Mouse (Mus musculus) hindbrain, embryonic 13.5 days (tissue): ENCODE data around the gene Odf3l2. TPM values are rescaled to one million over a fixed set of nuclear protein-coding genes. Genes with fewer than 3 reads are reported as not detected.

Experiments used
- ATAC-seq: fragments of 200-750 bp; cut with Nextera tagmentation; 2 replicates; pipeline ENCODE4 v1.8.0; 2017; ENCODE audit warnings: moderate TSS enrichment; ENCODE audit not compliant: low FRiP score
- H3K27ac ChIP-seq: fragments of 300-500 bp; sonication (generic); 2 replicates; pipeline ENCODE4 v1.5.1; 2015; ENCODE audit warnings: inconsistent platforms, mild to moderate bottlenecking, moderate library complexity
- H3K27me3 ChIP-seq: fragments of 300-500 bp; sonication (generic); 2 replicates; pipeline ENCODE4 v1.6.1; 2015; ENCODE audit warnings: mild to moderate bottlenecking, inconsistent platforms
- H3K36me3 ChIP-seq: fragments of 300-500 bp; sonication (generic); 2 replicates; pipeline ENCODE4 v1.6.1; 2015; ENCODE audit warnings: mild to moderate bottlenecking, inconsistent platforms
- H3K4me1 ChIP-seq: fragments of 300-500 bp; sonication (generic); replicated peaks from 2 replicates; pipeline ENCODE4 v1.6.1; 2015; ENCODE audit warnings: inconsistent platforms
- H3K4me2 ChIP-seq: fragments of 300-500 bp; sonication (generic); 2 replicates; pipeline ENCODE4 v1.6.1; 2015; ENCODE audit warnings: inconsistent platforms, mild to moderate bottlenecking, moderate library complexity
- H3K4me3 ChIP-seq: fragments of 300-500 bp; sonication (generic); 2 replicates; pipeline ENCODE4 v1.5.1; 2015; ENCODE audit warnings: mild to moderate bottlenecking, inconsistent platforms
- H3K9ac ChIP-seq: fragments of 300-500 bp; sonication (generic); 2 replicates; pipeline ENCODE4 v1.6.1; 2015; ENCODE audit warnings: mild to moderate bottlenecking, inconsistent platforms
- H3K9me3 ChIP-seq: fragments of 300-500 bp; sonication (generic); 2 replicates; pipeline ENCODE4 v1.6.1; 2016; ENCODE audit warnings: inconsistent platforms
- WGBS: fragments of 180-500 bp; shearing (Covaris S2); methylation state at CpG from one replicate; pipeline ENCODE4 v1.1.7; 2015; 5-methylcytosine and 5-hydroxymethylcytosine counted together
- polyA plus RNA-seq: library from polyadenylated mRNA; unstranded; fragments of >200 nt; fragmentation: Nextera tagmentation; extraction: Ambion mirVana; gene quantifications from 2 replicates; pipeline ENCODE4 v1.2.1, GENCODE M21; 2015

Gene Odf3l2
- polyA plus RNA-seq, 1 experiment from 2014 or later, result not detected

DNA sequence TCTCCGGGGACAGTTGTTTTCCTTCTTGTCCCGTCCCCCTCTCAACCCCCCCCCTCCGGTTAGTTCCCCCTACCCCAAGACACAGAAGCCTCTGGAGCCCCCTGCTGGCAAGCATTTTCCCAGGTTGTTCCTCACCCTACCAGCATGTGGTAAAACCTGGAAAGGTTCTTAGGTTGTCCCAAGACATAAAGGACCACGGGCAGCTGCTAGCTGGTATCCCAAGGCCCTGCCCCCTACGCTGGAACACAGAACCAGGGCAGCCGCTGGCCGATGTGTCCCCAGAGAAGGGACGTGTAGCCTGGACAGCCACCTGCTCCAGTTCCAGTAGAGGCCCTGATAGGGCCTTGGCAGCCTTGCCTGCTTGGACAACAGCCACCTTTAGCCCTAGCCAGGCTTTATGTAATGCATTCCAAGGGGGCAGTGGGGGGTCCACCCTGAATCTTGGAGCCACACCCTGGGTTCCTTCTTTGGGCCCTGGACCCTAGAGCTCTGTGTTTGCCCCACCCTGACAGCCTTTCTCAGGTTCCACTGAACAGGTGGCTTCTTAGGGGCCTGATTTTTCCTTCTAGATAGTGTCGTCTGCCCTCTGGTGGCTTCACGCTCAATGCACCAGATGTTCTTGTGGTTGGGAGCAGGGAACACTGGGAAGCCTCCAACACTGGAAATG, 37.5 kb upstream of the Odf3l2 start:
- Histone ChIP-seq H3K4me2 (peak overlapping the region; percentile 97), H3K27ac (peak overlapping the region; percentile 73; the same call in 1 of the 2 replicates), H3K27me3 (no peaks in the 10 kb centered on the region), H3K4me3 (peak overlapping the region; percentile 88), H3K9ac (peak overlapping the region; percentile 90), H3K9me3 (no peaks in the 10 kb centered on the region), H3K4me1 (peaks cover 26% of the 10 kb centered on the region), H3K36me3 (peaks cover 40% of the 10 kb centered on the region)
- ATAC-seq, result no peak
- 7% methylated on average over 10 of the region's 10 CpGs for WGBS

DNA sequence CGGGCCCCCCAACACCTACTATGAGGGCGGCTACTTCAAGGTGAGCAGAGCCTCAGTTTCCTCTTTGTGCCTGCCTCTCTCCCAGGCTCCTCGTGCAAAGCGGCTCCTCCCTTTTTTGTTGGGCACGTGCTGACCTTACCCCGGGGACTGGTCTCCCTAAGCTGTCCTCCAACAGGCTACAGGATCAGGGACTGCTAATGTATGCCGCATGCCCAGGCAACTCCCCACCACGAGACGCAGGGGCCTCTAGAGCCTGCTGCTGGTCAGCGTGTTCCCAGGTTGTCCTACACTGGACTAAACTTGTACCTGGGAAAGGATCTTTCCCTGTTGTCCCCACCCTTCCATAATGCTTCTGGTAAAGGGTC, 37.0 kb upstream of the Odf3l2 start:
- ATAC-seq, result peak; percentile 5
- Histone ChIP-seq H3K4me2 (peak overlapping the region; percentile 97), H3K4me1 (peaks cover 26% of the 10 kb centered on the region), H3K9me3 (no peaks in the 10 kb centered on the region), H3K36me3 (peaks cover 35% of the 10 kb centered on the region), H3K9ac (peak overlapping the region; percentile 90), H3K4me3 (peak overlapping the region; percentile 88), H3K27me3 (no peaks in the 10 kb centered on the region), H3K27ac (peak overlapping the region; percentile 73)
- WGBS, result 0% methylated on average over 10 of the region's 10 CpGs

DNA sequence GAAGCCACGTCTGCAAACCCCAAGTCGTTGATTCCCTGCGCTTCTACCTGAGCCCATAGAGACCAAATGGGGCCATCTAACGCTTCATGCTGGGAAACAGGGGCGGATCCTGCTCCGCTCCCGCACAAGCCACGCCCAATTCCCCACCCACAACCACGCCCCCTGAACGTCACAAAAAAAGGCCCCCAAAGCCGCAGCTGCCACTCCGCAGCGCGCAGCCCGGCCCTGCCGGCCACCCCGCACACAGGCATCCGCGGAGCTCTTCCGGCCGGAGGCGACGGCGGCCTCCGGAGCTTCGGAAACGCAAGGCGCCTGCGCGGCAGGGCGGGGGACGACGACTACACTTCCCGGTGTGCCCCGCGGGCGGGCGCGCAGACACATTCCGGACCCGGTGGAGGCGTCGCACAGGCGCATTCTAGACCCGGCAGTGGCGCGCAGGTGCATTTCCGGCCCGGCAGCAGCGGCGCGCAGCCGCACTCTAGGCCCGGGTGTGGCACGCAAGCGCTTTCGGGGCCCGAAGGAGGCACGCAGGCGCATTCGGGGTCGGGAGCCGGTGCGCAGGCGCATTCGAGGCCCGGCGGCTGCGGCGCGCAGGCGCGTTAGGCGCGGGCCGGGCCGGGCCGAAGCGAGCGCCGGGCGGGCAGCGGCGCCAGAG, 36.2 kb upstream of the Odf3l2 start, which contains the start of gene Cdc34:
Gene Cdc34 (plus strand): TSS at position 605 of the 655 bp plus-strand sequence.
- peak within 1 kb of the TSS; percentile 88 for H3K4me3 ChIP-seq
- under 1% methylated on average over 74 of the region's 84 CpGs for WGBS
- peak; percentile 93 for ATAC-seq

DNA sequence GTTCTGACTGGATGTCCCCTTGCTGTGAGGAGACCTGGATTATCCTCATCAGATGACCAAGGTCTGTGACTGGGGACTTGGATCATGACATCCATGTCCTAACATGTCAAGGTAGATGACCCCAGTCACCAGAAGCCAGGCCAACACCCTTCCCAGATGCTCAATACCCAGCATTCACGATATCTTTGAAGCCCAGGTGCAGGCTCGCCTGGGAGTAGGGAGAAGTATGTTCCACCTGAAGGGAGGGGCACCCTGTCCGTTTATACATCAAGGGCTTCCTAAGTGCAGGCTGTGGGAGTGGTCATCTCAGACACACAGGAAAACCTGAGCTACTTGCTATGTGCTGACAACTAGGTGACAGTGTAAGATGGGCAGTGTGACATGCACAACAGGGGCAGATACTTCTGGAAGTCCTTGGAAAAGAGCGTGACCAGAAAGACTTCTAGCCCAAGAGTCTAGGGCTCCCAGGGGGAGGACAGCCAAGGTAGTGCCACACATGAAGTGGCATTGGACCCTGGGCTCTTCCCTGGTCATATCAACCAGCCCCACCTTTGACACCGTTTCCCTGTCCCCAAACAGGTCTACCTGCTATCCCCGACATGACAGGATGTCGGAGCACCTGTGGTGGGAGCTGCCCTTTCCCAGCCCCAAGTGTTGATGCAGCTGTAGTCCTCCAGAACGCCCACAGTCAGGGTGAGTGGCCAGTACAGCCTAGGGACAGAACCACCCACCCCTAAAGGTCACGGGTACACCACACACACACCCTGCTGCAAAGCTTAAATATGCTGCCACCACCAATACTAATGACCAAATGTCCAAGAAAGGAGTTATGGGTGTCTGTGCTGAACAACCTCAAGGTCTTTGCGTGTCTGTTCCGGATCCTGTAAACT, 35.3 kb upstream of the Odf3l2 start:
- WGBS, result 40% methylated on average over 11 of the region's 11 CpGs
- peaks cover 27% of the 10 kb centered on the region for H3K36me3 ChIP-seq

More for the DNA sequence above, 36.2 kb upstream of the Odf3l2 start, which contains the start of gene Cdc34:
- Histone ChIP-seq H3K36me3 (peaks cover 27% of the 10 kb centered on the region), H3K9ac (peak within 1 kb of the TSS; percentile 90), H3K27ac (peak within 1 kb of the TSS; percentile 92), H3K27me3 (no peaks in the 10 kb centered on the region), H3K4me2 (peak within 1 kb of the TSS; percentile 97), H3K4me1 (peaks cover 26% of the 10 kb centered on the region), H3K9me3 (no peaks in the 10 kb centered on the region)

DNA sequence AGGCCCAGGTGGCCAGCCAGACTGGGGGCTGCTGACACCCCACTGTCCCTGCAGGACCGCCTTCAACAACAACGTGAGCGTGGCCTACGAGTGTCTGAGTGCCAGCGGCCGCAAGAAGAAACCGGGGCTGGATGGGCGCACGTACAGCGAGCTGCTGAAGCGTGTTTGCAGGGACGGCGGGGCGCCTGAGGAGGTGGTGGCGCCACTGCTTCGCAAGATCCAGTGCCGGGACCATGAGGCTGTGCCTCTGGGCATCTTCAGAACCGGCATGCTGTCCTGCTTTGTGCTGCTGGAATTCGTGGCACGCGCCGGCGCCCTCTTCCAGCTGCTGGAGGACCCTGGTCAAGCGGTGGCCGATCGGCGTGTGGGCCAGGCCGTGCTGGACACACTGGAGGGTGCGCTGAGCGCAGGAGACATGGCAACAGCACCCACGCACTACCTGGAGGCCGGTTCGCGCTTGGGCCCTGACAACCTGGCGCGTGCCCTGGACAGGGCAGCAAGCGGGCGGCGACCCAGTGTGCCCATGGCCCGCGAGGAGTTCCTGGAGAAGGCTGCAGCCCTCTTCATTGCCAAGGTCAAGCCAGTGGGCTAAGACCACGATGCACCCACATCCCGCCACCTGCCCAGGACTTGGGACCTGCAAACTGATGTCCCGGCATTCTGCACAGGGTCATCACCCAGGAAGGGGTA, 30.0 kb upstream of the Odf3l2 start:
- H3K27me3 ChIP-seq, result no peaks in the 10 kb centered on the region
- no peak overlapping the region for H3K27ac ChIP-seq
- H3K4me1 ChIP-seq, result peaks cover 17% of the 10 kb centered on the region
- whole genome bisulfite sequencing, result 54% methylated on average over 44 of the region's 44 CpGs
- H3K36me3 ChIP-seq, result peaks cover 37% of the 10 kb centered on the region
- no peak overlapping the region for H3K4me2 ChIP-seq
- H3K4me3 ChIP-seq, result no peak overlapping the region
- H3K9ac ChIP-seq, result no peak overlapping the region
- no peak for ATAC-seq
- no peaks in the 10 kb centered on the region for H3K9me3 ChIP-seq

More for the DNA sequence above, 35.3 kb upstream of the Odf3l2 start:
- Histone ChIP-seq H3K4me3 (peak overlapping the region; percentile 88), H3K4me1 (peaks cover 26% of the 10 kb centered on the region), H3K9ac (peak overlapping the region; percentile 90), H3K27ac (peak overlapping the region; percentile 92), H3K27me3 (no peaks in the 10 kb centered on the region), H3K9me3 (no peaks in the 10 kb centered on the region), H3K4me2 (peak overlapping the region; percentile 65)
- peak; percentile 26 for ATAC-seq

DNA sequence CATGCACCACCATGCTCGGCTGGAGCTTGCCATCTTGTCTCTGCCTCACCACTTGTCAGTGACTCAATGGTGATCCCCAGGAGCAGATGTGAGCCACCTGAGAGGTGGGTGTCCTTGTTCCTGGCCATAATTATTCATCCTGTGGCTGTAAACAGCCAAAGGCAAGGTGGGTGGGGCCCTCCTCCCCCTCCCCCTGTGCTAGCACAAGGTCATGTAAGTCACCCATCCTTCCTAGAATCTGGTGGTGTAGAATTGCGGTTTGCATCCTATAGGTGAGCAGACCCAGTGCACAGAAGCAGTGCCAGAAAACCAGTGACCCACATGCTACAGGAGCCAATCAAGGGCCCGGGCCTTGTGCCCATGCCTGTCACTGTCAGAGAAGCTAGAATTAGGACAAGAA, 27.5 kb upstream of the Odf3l2 start:
- no peak overlapping the region for H3K9ac ChIP-seq
- H3K27me3 ChIP-seq, result no peaks in the 10 kb centered on the region
- H3K4me1 ChIP-seq, result peaks cover 29% of the 10 kb centered on the region
- no peak overlapping the region for H3K4me3 ChIP-seq
- 97% methylated on average over 3 of the region's 3 CpGs for WGBS
- H3K27ac ChIP-seq, result no peak overlapping the region
- no peaks in the 10 kb centered on the region for H3K9me3 ChIP-seq
- peaks cover 37% of the 10 kb centered on the region for H3K36me3 ChIP-seq
- ATAC-seq, result no peak
- H3K4me2 ChIP-seq, result no peak overlapping the region

DNA sequence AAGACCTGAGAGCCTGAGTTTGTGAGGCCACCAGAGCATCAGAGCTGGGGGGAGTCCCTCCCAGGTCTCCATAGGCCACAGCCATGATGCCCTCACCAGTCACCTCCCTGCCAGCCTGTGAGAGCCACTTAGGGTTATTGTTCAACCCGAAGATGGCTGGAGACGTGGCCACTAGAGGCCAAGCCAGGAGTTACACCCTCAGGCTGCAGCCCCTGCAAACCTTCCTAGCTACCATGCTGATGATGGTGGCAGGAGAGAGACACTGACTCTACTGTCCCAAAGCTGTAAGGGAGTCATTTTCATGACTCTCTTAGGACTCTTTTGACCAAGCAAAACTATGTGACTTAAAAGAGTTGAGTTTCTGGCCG, 26.5 kb upstream of the Odf3l2 start:
- ATAC-seq, result no peak
- Histone ChIP-seq H3K4me3 (no peak overlapping the region), H3K9ac (no peak overlapping the region), H3K9me3 (no peaks in the 10 kb centered on the region), H3K4me1 (peaks cover 31% of the 10 kb centered on the region), H3K27me3 (no peaks in the 10 kb centered on the region), H3K36me3 (peaks cover 37% of the 10 kb centered on the region), H3K4me2 (no peak overlapping the region), H3K27ac (no peak overlapping the region)
- WGBS, result 67% methylated on average over 3 of the region's 3 CpGs

DNA sequence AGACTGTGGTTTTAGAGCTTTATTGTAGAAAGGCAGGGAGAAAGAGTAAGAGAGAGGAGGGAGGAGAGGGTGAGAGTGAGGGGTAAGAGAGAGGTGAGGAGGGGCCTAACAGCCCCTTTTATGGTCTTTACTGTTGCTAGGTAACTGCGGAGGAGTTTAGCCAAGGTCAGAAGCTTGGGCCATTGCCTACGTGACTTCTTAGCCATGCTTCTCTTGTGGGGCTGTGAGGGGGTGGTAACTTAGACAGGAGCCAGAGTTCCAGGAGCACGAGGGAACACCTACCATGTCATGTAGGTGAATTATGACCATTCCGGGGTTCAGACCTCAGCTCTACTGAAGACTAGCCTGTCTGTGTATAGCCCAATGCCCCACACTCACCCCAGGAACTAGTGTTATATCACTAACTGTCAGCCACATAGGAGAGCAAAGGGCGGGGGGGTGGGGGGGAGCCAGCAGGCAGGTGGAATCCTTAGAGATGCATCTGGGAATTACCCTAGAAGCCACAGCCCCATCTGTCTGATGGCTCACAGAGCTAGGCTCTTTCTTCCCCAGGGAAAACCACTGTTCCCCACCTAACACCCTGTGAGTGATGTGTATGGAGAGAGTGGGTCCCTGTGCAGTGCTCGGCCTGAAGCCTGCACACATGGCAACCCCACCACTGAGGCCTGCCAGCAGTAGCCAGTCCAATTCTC, 26.0 kb upstream of the Odf3l2 start:
- Histone ChIP-seq H3K4me3 (0 out of 2 replicates have a peak overlapping the region, but pooled peaks have one; percentile 88), H3K9ac (0 out of 2 replicates have a peak overlapping the region, but pooled peaks have one; percentile 94), H3K9me3 (no peaks in the 10 kb centered on the region), H3K27ac (no peak overlapping the region), H3K27me3 (no peaks in the 10 kb centered on the region), H3K4me1 (peaks cover 31% of the 10 kb centered on the region), H3K4me2 (peak overlapping the region; percentile 97; the same call in 1 of the 2 replicates), H3K36me3 (peaks cover 35% of the 10 kb centered on the region)
- WGBS, result 55% methylated on average over 6 of the region's 6 CpGs
- no peak for ATAC-seq

DNA sequence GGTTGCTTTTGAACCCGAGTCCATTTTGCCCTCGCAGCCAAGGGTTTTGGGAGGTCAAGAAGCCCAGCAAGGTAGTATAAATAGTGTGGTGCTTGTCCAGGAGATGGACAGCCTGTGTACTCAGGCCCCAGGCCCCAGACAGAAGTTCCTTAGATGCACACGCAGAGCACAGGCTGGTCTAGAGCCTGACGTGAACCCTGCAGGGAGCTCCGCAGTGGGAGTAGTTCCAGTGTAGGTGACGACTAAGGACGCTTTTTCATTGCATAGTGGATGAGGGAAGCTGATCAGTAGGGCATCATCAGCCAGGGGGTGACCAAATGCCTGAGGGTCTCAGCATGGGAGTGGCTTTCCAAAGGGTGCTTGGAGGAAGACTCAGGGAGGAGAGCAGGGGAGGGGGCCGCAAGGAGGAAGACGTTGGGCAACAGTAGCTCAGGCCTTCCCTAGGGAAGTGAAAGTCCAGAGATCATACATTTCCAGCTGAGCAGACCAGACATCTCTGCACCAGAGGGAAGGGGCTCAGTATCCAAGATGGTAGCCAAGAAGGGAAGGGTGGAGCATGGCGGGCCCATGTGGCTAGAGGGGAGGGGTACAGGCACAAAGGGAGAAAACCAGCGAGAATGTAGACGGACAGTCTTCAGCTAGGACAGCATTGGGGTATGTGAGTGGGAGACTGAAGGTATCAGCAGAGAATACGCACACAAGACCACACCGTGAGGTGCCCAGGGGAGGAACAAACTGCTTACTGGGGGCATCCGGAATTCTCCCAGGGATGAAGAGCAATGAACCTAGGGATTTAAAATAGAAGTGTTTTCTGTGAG, 24.7 kb upstream of the Odf3l2 start:
- 35% methylated on average over 15 of the region's 15 CpGs for WGBS
- no peaks in the 10 kb centered on the region for H3K27me3 ChIP-seq
- peak overlapping the region; percentile 88 for H3K4me3 ChIP-seq
- ATAC-seq, result peak; percentile 35
- H3K9me3 ChIP-seq, result no peaks in the 10 kb centered on the region
- H3K36me3 ChIP-seq, result peaks cover 23% of the 10 kb centered on the region
- H3K9ac ChIP-seq, result peak overlapping the region; percentile 94
- H3K4me1 ChIP-seq, result peaks cover 31% of the 10 kb centered on the region
- H3K27ac ChIP-seq, result peak overlapping the region; percentile 98
- H3K4me2 ChIP-seq, result peak overlapping the region; percentile 97

DNA sequence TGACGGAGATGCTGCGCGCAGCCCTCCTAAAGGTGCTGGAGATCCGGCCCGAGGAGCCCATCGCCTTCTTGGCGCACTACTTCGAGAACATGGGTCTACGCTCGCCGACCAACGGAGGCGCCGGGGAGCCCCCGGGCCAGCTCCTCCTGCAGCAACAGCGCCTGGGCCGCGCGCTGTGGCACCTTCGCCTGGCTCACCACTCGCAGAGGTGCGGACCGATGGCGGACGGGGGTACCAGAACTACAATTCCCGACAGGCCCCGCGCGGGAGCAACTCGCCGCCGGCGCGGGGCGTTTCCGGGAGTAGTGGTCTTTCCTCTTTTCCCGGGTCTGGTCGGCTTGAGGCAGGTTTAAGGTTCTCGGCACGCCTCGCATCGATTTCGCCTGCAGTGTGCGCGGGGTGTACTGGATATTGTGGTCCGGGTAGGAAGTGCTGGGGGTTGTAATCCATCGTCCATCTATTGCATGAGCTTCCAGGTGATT, 24.1 kb upstream of the Odf3l2 start:
- Histone ChIP-seq H3K9me3 (no peaks in the 10 kb centered on the region), H3K9ac (peak overlapping the region; percentile 94), H3K27ac (peak overlapping the region; percentile 98), H3K27me3 (no peaks in the 10 kb centered on the region), H3K4me1 (peaks cover 31% of the 10 kb centered on the region), H3K36me3 (peaks cover 21% of the 10 kb centered on the region), H3K4me2 (peak overlapping the region; percentile 97), H3K4me3 (peak overlapping the region; percentile 88)
- peak; percentile 70 for ATAC-seq
- whole genome bisulfite sequencing, result 0% methylated on average over 47 of the region's 47 CpGs
